Mouse (Mus musculus): ENCODE results near the gene Sp1. TPM values are rescaled to one million over a fixed set of nuclear protein-coding genes. Genes with fewer than 3 reads are reported as not detected.

Sp1 gene
- polyA plus RNA-seq, 1 experiment from 2014 or later, result 10.6 TPM

DNA sequence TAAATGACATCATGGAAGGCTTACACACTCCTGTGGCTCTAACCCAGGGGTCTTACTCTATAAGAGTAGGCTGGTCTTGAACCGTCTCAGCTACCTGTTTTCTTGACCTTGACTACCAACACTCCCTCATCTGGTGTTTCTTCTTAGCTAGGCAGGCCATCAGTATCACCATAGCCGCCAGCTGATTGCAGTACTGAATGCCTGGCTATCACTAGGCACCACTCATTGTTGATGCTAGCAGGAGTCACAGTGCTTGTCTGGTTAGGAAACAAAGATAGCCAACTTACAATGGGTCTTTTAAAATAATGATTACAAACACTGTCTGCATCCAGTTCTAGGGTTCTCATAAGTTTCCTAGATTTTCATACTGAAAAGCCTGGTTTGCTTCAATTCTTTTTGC is 4.7 kb upstream of the Sp1 start:
- no peak overlapping the region for H3K9ac ChIP-seq
- no peak overlapping the region for H3K4me3 ChIP-seq
- peaks cover 18% of the 10 kb centered on the region for H3K4me1 ChIP-seq
- ATAC-seq (ENCODE audit: borderline replicate concordance, extremely low read depth, low FRiP score, low TSS enrichment), result no peak
- H3K27me3 ChIP-seq, result no peaks in the 10 kb centered on the region
- no peaks in the 10 kb centered on the region for H3K9me3 ChIP-seq
- H3K4me2 ChIP-seq, result no peak overlapping the region
- WGBS, result 72% methylated on average over 2 of the region's 2 CpGs
- no peak overlapping the region for H3K27ac ChIP-seq
- H3K36me3 ChIP-seq, result no peaks in the 10 kb centered on the region

DNA sequence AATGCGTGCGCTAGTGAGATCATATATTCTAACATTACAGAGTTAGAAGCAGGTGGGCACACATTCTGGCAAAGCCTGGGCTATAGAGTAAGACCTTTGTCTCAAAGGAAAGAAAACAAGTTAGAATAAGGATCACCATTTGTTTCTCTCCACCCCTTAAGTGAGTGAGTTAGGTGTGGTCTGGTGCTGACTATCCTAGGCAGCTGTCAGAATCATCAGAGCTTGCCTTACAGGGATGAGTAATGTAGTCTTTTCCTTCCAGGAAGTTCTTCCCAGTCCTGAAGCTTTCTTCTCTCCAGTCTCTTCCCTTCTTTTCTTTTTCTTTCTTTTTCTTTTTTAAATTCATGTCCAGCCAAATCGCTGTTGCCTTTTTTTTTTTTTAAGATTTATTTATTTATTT is 3.7 kb upstream of the Sp1 start:
- H3K4me1 ChIP-seq, result peaks cover 20% of the 10 kb centered on the region
- H3K36me3 ChIP-seq, result no peaks in the 10 kb centered on the region
- no peak overlapping the region for H3K9ac ChIP-seq
- ATAC-seq (ENCODE audit: borderline replicate concordance, extremely low read depth, low FRiP score, low TSS enrichment), result no peak
- no peak overlapping the region for H3K4me2 ChIP-seq
- 97% methylated on average over 3 of the region's 3 CpGs for WGBS
- H3K27me3 ChIP-seq, result no peaks in the 10 kb centered on the region
- H3K27ac ChIP-seq, result no peak overlapping the region
- no peaks in the 10 kb centered on the region for H3K9me3 ChIP-seq
- no peak overlapping the region for H3K4me3 ChIP-seq

DNA sequence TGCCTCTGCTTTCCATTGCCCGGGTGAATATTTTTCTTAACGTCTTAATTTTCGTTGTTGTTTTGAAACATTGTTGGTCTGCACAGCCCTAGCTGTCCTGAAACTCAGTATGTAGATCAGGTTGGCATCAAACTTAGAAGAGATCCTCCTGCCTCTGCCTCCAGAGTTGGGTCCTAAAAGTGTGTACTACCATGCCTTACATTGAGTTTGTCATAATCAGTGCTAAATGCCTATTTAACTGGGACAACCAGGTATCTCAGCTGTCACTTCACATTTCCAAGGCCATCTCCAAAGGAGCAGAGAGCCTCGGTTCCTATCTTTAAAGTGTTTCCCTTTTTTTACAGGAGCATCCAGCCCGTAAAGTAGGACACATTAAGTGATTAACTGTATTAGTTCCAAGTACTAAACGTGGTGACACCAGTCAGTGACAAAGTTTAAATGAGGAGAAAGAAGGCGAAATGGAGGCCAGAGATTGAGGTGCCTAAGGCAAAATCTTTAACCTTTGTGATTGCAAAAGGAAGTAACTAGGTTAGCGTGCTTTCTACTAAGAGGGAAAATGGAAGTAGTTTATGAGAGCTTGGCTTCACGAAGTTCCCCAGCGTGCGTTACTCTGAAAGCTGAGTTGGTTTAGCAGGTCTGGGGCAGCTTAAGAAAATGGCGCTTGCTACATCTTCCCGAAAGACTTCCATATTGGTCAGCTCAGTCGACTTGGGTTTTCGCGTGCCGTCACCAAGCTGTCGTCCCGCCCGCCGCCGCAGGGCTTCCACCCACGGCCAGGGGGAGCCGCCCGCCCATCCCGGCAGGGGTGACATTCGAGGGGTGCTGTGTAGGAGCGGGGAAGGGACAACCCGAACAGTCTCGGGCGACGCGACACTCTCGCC is 1.1 kb upstream of the Sp1 start:
- no peak for ATAC-seq (ENCODE audit: borderline replicate concordance, extremely low read depth, low FRiP score, low TSS enrichment)
- Histone ChIP-seq H3K4me3 (peak overlapping the region; percentile 70), H3K9ac (peak overlapping the region; percentile 87), H3K27ac (peak overlapping the region; percentile 100), H3K4me2 (peak overlapping the region; percentile 70), H3K9me3 (no peaks in the 10 kb centered on the region), H3K4me1 (peaks cover 40% of the 10 kb centered on the region), H3K27me3 (no peaks in the 10 kb centered on the region), H3K36me3 (peaks cover 20% of the 10 kb centered on the region)
- WGBS, result 16% methylated on average over 34 of the region's 34 CpGs

DNA sequence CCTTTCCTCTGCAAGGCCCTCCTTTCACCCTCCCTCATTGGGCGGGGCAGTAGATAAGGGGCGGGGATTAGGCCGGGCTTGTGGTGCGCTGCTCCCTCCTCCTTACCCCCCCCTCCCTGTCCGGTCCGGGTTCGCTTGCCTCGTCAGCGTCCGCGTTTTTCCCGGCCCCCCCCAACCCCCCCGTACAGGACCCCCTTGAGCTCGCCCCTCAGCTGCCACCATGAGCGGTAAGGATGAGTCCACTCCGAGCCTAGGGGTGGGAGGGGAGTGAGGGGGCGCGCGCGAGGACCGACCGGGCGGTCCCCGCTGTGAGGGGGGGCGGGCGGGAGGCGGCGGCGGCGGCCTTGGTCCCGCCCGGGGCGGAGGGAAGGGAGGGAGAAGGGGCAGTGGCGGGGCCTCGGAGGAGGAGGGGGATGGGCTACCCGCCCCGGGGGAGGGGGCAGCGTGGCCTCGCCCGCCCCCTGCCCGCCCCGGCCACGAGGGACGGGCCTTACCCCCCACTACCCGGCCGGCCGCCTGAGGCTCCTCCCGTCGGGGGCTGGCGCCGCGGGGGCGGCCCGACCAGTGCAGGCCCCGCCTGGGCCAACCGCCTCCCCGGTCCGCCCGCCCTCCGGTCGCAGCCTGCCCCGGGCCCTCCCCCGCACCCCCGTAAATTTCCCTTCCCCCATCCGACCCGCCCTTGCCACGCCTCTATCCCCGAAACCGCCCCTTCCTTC is 411 bp downstream of the Sp1 start:
- Histone ChIP-seq H3K4me1 (peaks cover 38% of the 10 kb centered on the region), H3K27ac (peak overlapping the region; percentile 100), H3K27me3 (no peaks in the 10 kb centered on the region), H3K4me2 (peak overlapping the region; percentile 49), H3K36me3 (peaks cover 30% of the 10 kb centered on the region), H3K4me3 (peak overlapping the region; percentile 70), H3K9ac (peak overlapping the region; percentile 85), H3K9me3 (no peaks in the 10 kb centered on the region)
- WGBS, result 2% methylated on average over 29 of the region's 69 CpGs
- peak; percentile 93 for ATAC-seq (ENCODE audit: borderline replicate concordance, extremely low read depth, low FRiP score, low TSS enrichment)

DNA sequence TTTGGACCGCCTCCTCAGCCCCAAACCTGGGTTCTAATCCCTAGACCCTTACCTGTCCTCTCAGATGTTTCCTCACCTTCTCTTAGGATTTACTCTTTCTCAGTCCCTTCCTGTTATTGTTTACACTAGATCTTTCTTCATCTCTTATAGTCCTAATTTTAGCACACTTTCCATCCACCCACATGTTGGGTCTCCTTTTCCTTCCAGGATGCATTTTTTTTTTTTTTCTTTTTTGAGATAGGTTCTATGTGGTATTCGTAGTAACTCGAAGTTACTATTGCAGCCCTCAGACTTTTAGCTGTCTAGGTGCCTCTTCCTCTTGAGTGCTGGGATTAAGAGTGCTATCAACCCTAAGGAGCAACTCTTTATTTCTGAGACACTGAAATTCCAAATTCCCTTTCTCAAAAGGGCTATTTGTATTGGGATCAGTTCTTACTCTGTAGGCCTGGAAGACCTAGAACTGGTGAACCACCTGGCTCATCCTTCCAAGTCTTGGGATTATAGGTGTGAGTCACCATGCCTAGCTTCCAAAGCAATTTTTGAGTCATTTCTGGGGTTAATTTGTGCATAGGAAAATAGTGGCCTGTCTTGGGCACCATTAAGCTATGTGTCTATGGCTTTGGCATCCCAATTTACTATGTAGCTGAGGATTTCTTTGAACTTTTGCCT is 1.1 kb downstream of the Sp1 start:
- Histone ChIP-seq H3K27me3 (no peaks in the 10 kb centered on the region), H3K4me3 (peak overlapping the region; percentile 70), H3K9ac (peak overlapping the region; percentile 85), H3K9me3 (no peaks in the 10 kb centered on the region), H3K4me2 (peak overlapping the region; percentile 49), H3K27ac (peak overlapping the region; percentile 100), H3K4me1 (peaks cover 43% of the 10 kb centered on the region), H3K36me3 (peaks cover 33% of the 10 kb centered on the region)
- WGBS, result 16% methylated on average over 3 of the region's 3 CpGs
- ATAC-seq (ENCODE audit: borderline replicate concordance, extremely low read depth, low FRiP score, low TSS enrichment), result no peak

DNA sequence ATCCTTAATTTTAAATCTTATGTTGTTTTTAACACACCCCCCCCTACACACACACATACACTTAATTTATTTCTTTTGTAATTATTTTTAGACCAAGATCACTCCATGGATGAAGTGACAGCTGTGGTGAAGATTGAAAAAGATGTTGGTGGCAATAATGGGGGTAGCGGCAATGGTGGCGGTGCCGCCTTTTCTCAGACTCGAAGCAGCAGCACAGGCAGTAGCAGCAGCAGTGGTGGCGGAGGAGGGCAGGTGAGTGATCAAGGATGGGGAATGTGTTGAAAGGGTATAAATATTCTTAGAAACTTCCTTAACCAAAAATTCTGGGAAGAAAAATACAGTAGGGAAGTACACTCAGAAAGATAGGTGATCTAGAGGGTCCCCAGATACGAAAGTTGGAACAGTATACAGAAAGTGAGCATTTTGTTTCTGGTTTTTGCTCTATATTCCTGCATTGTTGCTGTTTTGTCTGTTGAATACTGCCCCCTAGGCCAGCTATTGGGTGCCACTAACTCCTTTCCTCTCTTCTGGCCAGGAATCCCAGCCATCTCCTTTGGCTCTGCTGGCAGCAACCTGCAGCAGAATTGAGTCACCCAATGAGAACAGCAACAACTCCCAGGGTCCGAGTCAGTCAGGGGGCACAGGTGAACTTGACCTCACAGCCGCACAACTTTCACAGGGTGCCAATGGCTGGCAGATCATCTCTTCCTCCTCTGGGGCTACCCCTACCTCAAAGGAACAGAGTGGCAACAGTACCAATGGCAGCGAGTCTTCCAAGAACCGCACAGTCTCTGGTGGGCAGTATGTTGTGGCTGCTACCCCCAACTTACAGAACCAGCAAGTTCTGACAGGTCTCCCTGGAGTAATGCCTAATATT is 2.0 kb downstream of the Sp1 start:
- H3K36me3 ChIP-seq, result peaks cover 40% of the 10 kb centered on the region
- no peaks in the 10 kb centered on the region for H3K9me3 ChIP-seq
- H3K9ac ChIP-seq, result no peak overlapping the region
- no peaks in the 10 kb centered on the region for H3K27me3 ChIP-seq
- H3K4me1 ChIP-seq, result peaks cover 45% of the 10 kb centered on the region
- H3K27ac ChIP-seq, result no peak overlapping the region
- H3K4me3 ChIP-seq, result no peak overlapping the region
- 91% methylated on average over 10 of the region's 10 CpGs for WGBS
- ATAC-seq (ENCODE audit: borderline replicate concordance, extremely low read depth, low FRiP score, low TSS enrichment), result no peak
- H3K4me2 ChIP-seq, result no peak overlapping the region

DNA sequence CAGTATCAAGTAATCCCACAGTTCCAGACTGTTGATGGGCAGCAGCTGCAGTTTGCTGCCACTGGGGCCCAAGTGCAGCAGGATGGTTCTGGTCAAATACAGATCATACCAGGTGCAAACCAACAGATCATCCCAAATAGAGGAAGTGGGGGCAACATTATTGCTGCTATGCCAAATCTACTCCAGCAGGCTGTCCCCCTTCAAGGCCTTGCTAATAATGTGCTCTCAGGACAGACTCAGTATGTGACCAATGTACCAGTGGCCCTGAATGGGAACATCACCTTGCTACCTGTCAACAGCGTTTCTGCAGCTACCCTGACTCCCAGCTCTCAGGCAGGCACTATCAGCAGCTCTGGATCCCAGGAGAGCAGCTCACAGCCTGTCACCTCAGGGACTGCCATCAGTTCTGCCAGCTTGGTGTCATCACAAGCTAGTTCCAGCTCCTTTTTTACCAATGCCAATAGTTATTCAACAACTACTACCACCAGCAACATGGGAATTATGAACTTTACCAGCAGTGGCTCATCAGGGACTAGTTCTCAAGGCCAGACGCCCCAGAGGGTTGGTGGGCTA is 2.7 kb downstream of the Sp1 start:
- Histone ChIP-seq H3K9me3 (no peaks in the 10 kb centered on the region), H3K36me3 (peaks cover 46% of the 10 kb centered on the region), H3K27ac (no peak overlapping the region), H3K9ac (no peak overlapping the region), H3K27me3 (no peaks in the 10 kb centered on the region), H3K4me2 (peak overlapping the region; percentile 21; the same call in 1 of the 2 replicates), H3K4me1 (peaks cover 45% of the 10 kb centered on the region), H3K4me3 (no peak overlapping the region)
- no peak for ATAC-seq (ENCODE audit: borderline replicate concordance, extremely low read depth, low FRiP score, low TSS enrichment)
- 75% methylated on average over 2 of the region's 2 CpGs for WGBS

DNA sequence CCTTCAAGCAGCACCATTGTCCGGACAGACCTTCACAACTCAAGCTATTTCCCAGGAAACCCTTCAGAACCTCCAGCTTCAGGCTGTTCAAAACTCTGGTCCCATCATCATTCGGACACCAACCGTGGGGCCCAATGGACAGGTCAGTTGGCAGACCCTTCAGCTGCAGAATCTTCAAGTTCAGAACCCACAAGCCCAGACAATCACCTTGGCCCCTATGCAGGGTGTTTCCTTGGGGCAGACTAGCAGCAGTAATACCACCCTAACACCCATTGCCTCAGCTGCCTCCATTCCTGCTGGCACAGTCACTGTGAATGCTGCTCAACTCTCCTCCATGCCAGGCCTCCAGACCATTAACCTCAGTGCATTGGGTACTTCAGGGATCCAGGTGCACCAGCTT is 3.3 kb downstream of the Sp1 start:
- Histone ChIP-seq H3K9me3 (no peaks in the 10 kb centered on the region), H3K27ac (no peak overlapping the region), H3K4me1 (peaks cover 45% of the 10 kb centered on the region), H3K27me3 (no peaks in the 10 kb centered on the region), H3K9ac (no peak overlapping the region), H3K4me2 (peak overlapping the region; percentile 21; the same call in 1 of the 2 replicates), H3K4me3 (no peak overlapping the region), H3K36me3 (peaks cover 46% of the 10 kb centered on the region)
- 92% methylated on average over 3 of the region's 3 CpGs for WGBS
- no peak for ATAC-seq (ENCODE audit: borderline replicate concordance, extremely low read depth, low FRiP score, low TSS enrichment)

DNA sequence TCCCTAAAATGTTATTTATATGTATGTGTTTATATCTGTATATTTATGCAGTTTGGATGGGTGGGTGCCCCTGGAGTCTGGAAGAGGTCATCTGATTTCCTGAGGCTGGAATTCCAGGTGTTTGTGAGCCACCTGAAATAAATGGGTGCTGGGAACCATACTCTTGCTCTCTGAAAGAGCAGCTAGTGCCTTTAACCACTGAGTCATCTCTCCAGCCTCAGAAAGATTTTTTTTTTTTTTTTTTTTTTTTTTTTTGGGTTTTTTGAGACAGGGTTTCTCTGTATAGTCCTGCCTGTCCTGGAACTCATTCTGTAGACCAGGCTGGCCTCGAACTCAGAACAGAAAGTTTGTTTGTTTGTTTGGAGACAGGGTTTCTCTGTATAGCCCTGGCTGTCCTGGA is 5.1 kb downstream of the Sp1 start:
- 91% methylated on average over 1 of the region's 1 CpGs for WGBS
- Histone ChIP-seq H3K36me3 (peaks cover 51% of the 10 kb centered on the region), H3K4me2 (no peak overlapping the region), H3K4me3 (no peak overlapping the region), H3K27me3 (no peaks in the 10 kb centered on the region), H3K4me1 (peaks cover 45% of the 10 kb centered on the region), H3K27ac (no peak overlapping the region), H3K9me3 (no peaks in the 10 kb centered on the region), H3K9ac (no peak overlapping the region)
- no peak for ATAC-seq (ENCODE audit: borderline replicate concordance, extremely low read depth, low FRiP score, low TSS enrichment)

DNA sequence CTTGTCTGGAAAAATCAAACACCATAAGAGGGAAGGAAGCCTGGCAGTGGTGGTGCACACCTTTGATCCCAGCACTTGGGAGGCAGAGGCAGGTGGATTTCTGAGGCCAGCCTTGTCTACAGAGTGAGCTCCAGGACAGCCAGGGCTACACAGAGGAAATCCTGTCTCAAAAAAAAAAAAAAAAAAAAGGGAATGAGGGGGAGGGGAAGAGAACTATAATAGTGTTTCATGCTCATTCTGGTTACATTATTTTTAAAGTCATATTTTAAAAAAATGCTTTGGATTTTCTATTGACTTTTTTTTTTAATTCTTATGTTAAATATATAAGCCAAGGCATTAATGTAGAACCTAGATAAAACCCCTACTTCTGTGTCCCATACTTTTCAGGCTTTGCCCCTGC is 7.7 kb downstream of the Sp1 start:
- H3K9me3 ChIP-seq, result no peaks in the 10 kb centered on the region
- H3K27me3 ChIP-seq, result no peaks in the 10 kb centered on the region
- H3K36me3 ChIP-seq, result peaks cover 46% of the 10 kb centered on the region
- no peak overlapping the region for H3K4me3 ChIP-seq
- no peak overlapping the region for H3K4me2 ChIP-seq
- ATAC-seq (ENCODE audit: borderline replicate concordance, extremely low read depth, low FRiP score, low TSS enrichment), result no peak
- no peak overlapping the region for H3K9ac ChIP-seq
- H3K27ac ChIP-seq, result no peak overlapping the region
- peaks cover 27% of the 10 kb centered on the region for H3K4me1 ChIP-seq

DNA sequence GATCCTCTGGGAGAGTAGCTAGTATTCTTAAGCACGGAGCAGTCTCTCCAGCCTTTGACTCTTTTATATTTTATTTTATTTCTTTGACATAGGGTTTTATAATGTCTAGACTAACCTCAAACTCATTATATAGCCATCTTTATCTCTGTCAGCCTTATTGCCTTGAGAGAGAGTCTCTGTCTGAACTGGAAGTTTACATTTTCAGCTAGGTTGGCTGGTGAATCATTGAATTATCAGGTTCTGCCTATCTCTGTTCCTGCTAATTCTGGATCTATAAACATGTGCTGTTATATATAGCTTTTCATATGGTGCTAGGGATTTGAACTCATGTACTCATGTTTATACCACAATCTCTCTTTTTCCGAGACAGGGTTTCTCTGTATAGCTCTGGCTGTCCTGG is 11.6 kb downstream of the Sp1 start:
- ATAC-seq (ENCODE audit: borderline replicate concordance, extremely low read depth, low FRiP score, low TSS enrichment), result no peak
- Histone ChIP-seq H3K4me2 (no peak overlapping the region), H3K27me3 (no peaks in the 10 kb centered on the region), H3K27ac (no peak overlapping the region), H3K36me3 (peaks cover 25% of the 10 kb centered on the region), H3K4me3 (no peak overlapping the region), H3K9ac (no peak overlapping the region), H3K4me1 (no peaks in the 10 kb centered on the region), H3K9me3 (no peaks in the 10 kb centered on the region)
- 93% methylated on average over 2 of the region's 2 CpGs for whole genome bisulfite sequencing
